Mouse (Mus musculus): ENCODE results near the gene Shisal2b. TPM values are rescaled to one million over a fixed set of nuclear protein-coding genes. Genes with fewer than 3 reads are reported as not detected.
A peak's percentile ranks its signal among the peaks of the same experiment; 100 is the strongest.
"Not testable (repeated sequence)": the region's sequence is repeated elsewhere in the genome, so short reads cannot be mapped to it uniquely, and the experiment has no call there.

Shisal2b gene
- not detected for total RNA-seq (2021)
- long read RNA-seq: 0 reads

GRCm38 (mm10) chr13:104863127-104863979, at the start of gene Shisal2b:
Gene Shisal2b (minus strand): TSS chr13:104863893.
- DNase-seq (ENCODE audit: low spot score in 2 of 2): peak in 1 of 2 experiments; percentile 11

DNA sequence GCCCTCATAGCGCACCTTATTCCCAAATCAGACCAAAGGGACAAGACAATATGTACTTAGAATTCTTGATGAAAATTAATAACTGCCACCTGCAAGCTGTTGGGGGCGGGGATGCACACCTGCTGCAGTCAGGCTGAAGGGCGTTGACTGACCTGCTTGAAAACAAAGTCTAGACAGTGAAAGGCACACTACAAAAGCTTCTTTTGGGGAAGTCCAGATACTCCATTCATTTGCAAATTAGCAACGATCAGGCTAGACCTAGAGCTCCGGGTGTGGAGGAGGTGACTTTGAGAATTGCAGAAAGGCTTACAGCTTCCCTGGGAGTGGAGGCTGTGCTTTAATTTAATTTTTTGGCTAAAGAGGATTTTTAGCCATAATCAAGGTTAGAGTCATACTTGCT, 47.9 kb upstream of the Shisal2b start:
- DNase-seq (ENCODE audit: low spot score in 2 of 2): not testable (repeated sequence)

DNA sequence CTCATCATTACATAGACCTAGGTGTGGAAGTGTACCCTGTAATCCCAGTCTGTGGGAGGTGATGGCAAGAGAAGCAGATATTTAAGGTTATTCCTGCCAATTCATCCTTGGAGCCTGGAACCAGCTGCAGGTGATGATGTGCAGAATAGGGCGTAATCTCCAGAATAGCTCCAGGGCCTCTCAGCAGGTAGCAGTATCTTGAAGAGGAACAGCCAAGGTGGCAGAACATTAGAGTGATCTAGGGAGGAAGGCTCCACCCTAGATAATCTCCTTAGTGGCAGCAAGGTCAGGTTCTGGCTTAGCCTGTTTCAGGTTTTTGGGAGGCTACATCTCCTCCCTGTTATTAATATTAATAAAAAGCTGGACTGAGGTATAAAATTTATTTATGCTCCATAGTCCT, 47.3 kb upstream of the Shisal2b start:
- not testable (repeated sequence) for DNase-seq (ENCODE audit: low spot score in 2 of 2)

DNA sequence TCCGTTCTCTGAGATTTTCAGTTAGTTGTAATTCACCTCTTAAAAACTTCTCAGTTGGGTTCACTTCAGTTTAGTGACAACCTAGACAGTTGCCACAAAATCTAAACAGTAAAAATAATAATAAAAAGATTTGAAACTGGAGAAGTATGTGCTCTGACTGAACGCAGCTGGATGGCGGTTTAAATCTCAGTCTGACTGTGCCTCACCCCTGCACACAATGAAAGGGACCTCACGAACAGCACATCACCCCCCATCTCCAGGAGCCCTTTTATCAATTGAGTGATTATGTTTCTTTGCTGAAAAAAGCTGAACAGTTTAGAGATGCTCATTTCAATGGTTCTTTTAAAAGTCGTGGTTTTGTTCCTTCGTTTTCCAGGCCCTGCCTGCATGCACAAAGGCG, 45.0 kb upstream of the Shisal2b start:
- no peak for DNase-seq (ENCODE audit: low spot score in 2 of 2)

GRCm38 (mm10) chr13:104894771-104895170, 31.1 kb upstream of the Shisal2b start:
- no peak for DNase-seq (ENCODE audit: low spot score in 2 of 2)

DNA sequence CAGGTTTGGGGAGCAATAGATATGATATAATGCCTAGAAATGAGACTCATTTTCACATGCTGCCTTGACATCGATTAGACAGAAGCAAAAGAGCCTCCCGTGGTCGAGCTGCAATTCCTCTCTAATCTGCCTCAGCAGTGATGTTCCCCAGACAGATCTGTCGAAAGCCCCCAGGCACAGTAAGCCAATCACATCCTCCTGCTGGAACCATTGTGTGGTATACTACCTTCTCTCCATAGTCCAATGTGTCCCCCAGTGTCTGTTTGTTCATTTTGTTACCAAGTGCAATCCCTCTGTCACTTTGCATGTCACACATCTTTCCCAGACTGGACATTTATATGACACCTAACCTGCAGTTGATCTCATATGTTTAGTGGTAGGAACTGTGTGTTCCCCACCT, 28.6 kb upstream of the Shisal2b start:
- DNase-seq (ENCODE audit: low spot score in 2 of 2): no peak

DNA sequence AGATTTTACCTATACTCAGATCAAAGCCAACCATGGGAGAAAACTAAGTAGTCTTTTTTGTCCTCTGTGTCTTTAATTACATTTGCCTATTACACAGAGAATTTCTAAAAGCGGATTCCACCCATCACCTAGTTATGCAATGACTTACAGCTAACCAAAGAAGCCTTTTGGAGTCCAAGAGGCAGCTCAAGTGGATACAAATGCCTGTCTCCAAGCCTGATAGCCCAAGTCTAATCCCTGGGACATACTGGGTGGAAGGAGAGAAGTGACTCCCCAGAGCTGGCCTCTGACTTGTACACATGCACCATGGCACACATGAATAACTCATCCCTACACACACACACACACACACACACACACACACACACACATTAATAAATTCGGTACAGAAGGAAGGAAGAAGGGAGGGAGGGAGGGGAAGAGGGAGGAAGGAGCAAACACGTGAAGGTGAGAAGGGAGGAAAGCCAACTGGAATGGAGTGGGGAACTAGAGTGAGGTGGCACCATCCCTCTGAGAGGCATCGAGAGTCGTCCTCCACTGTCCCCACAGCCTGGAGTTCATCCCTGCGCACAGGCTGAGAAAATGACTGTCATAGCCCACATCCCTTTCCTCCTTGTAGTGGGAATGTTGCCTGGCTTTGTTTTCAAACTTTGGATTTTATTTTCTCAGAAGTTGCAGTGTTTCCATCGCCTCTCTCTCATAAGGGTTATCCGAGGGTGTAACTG, 22.8 kb upstream of the Shisal2b start:
- no peak for DNase-seq (ENCODE audit: low spot score in 2 of 2)

GRCm38 (mm10) chr13:104883566-104884249, 20.0 kb upstream of the Shisal2b start:
- no peak for DNase-seq (ENCODE audit: low spot score in 2 of 2)

- no peak for DNase-seq (ENCODE audit: low spot score in 2 of 2)
Measured at GRCm38 (mm10) chr13:104878508-104878907, 14.8 kb upstream of the Shisal2b start.

DNA sequence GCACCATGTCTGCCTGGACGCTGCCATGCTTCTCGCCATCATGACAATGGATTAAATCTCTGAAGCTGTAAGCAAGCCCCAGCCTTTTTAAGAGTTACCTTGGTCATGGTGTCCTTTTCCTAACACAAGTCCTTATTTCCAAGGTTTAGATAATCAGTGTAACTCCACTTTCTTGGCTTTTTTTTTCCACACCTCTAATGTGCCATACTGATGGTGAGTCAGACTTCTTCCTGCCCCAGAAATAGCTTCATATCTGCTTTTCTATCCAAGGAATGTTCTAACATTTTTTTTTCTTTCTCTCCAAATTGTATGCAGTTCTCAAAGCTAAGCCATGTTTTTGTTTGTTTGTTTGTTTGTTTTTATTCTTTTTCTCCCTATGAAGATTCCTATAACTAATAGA, 6.2 kb upstream of the Shisal2b start:
- DNase-seq (ENCODE audit: low spot score in 2 of 2): no peak

GRCm38 (mm10) chr13:104866726-104867125, 3.0 kb upstream of the Shisal2b start:
- DNase-seq (ENCODE audit: low spot score in 2 of 2): no peak

GRCm38 (mm10) chr13:104853645-104854044, 10.0 kb downstream of the Shisal2b start:
- DNase-seq (ENCODE audit: low spot score in 2 of 2): no peak

GRCm38 (mm10) chr13:104843295-104844089, 20.2 kb downstream of the Shisal2b start:
- no peak for DNase-seq (ENCODE audit: low spot score in 2 of 2)

DNA sequence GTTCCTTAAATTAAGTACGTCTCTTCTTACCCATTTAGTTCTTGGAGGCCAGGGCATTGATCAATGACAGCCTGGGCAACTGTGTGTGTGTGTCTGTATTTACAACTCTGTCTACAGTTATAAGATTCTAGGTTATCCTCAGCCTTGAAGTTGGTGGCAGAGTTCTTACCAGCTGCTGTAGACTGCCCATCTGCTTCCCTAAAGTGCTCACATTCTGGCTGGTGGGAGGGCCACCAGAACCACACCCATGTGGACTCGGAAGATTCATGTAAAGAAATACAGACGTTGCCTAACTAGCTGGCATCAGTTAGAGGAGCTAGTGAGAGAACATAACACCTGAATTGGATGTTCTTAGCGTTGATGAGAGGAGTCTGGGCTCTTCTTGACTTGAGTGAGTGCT, 21.8 kb downstream of the Shisal2b start:
- no peak for DNase-seq (ENCODE audit: low spot score in 2 of 2)

DNA sequence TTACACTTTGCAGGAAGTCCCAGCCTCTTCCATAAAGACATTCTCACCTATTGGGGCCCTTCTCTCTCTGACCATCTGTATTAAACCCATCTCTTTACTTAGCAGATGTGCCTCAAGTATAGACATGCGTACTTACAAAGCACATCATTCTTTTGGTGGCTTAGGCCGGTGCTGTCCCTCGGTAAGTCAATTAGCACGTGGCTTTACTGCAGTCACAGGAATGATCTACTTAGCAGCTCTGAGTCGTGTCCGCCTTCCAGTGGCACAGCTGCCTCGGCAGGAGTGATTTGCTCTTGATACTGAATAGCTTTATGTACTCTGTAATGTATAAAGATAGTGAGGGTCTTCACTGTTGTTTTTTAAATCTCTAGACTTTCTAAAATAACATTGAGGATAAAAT, 26.1 kb downstream of the Shisal2b start:
- no peak for DNase-seq (ENCODE audit: low spot score in 2 of 2)

DNA sequence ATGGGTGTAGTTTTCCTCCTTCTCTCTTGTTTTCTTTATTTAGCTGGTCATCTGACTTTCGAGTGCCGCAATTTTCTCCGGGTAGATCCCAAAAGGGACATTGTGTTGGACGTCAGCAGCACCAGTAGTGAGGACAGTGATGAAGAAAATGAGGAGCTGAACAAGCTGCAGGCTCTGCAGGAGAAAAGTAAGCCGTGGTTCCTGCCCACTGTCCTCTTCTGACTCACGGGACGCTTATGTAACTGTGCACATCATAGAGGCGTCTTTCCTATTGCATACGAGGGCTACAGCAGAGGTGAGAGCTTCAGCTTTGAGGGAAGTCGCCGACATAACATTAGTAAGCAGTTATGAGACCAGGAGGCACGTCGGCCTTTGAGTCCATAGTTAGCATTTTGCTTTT, 30.9 kb downstream of the Shisal2b start:
- DNase-seq (ENCODE audit: low spot score in 2 of 2): no peak

DNA sequence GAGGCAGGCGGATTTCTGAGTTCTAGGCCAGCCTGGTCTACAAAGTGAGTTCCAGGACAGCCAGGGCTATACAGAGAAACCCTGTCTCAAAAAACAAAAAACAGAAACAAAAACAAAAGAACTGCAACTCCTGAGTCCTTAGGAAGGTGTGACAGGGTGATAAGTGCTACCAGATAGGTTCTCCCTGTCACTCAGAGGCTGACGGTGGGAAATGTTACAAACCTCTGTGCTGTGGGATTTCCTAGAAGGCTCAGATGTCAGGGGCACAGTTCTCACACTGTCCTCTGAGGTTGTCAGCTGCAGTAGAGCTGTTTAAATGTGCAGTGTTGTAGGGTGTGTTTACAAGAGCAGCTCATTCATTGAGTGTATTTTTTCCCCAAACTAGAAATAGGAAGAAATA, 38.2 kb downstream of the Shisal2b start:
- DNase-seq (ENCODE audit: low spot score in 2 of 2): no peak

DNA sequence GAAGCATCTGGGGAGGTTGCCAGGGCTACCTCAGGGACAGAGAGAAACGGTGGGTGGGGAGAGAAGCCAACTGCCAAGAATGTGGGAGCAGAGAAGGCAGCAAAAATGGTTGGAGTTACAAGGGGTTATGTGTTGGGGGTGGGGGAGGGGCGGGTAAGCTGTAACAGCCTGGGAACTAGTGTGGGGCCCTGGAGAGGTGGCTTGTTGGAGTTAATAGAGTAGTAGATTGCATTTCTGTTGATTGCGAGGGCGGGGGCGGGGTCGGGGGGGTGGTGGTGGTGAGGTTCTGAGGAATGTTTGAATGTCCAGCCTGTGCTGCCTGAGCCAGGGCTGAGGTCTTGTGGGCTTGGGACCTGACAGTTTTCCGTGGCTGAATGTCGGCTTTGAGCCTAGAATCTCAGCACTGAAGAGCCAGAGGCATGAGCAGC, 41.3 kb downstream of the Shisal2b start:
- DNase-seq (ENCODE audit: low spot score in 2 of 2): no peak

- no peak for DNase-seq (ENCODE audit: low spot score in 2 of 2)
Measured at GRCm38 (mm10) chr13:104821908-104822307, 41.8 kb downstream of the Shisal2b start.

- no peak for DNase-seq (ENCODE audit: low spot score in 2 of 2)
Measured at GRCm38 (mm10) chr13:104821192-104821591, 42.5 kb downstream of the Shisal2b start.

GRCm38 (mm10) chr13:104817696-104818095, 46.0 kb downstream of the Shisal2b start:
- no peak for DNase-seq (ENCODE audit: low spot score in 2 of 2)

All from layer of hippocampus, adult 18-20 months (tissue).